Mouse (Mus musculus) testis, postnatal 14 days (tissue): ENCODE data around the gene Adcy9.

ENCODE experiments used
- DNase-seq: peaks from one replicate; pipeline ENCODE4 v3.0.0; 2021; ENCODE audit warnings: low spot score

The Adcy9 gene

DNA sequence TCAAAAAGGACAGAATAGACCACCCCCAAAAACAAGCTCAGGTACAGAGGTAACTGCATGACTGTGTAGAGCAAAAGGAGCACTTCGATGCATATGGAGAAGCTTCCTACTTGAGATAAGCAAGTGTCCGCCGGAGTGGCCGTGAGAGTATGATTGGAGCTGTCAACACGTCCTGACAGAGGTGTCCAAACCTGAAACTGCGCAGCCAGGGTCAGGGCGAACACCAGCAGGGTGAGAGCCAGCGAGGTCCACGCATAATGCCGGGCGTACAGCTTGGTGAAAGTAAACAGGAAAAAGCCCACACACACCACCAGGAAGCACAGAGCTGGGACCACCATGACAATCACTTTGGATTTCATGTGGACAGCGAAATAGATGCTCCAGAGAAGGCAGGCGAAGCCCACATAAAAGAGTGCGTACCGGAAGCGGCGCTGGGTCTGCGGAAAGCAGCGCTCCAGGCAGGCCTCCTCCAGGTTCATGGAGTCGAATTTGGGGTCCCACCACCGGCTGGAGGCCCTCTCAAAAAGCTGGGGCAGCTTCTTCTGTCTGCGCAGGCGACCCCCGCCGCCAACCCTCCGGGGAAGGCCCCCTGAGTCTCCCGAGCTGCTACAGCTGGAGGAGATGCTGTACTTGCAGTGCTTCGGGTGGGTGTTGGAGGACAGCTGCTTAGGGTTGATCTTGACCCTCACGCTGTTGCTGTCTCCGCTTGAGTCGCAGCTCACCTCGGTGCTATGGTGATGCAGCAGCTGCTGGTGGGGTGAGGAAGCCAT, 1.3 kb downstream of the Adcy9 start:
- no peak for DNase-seq

DNA sequence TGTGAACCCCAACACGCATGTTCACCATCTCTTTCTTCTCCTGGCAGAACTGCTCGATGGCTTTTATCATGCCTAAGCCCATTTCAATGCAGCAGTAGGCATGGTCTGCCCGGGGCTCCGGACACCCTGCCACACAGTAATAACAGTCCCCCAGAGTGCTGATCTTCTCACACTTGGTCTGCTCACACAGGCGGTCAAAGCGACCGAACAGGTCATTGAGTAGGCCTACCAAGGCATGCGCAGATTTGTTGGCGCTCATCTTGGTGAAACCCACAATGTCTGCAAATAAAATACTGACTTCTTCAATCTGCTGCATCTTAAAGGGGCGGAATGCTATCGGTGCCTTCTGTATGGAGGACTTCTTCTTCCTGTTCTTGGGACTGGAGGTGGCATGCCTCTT, 2.2 kb downstream of the Adcy9 start:
- no peak for DNase-seq

DNA sequence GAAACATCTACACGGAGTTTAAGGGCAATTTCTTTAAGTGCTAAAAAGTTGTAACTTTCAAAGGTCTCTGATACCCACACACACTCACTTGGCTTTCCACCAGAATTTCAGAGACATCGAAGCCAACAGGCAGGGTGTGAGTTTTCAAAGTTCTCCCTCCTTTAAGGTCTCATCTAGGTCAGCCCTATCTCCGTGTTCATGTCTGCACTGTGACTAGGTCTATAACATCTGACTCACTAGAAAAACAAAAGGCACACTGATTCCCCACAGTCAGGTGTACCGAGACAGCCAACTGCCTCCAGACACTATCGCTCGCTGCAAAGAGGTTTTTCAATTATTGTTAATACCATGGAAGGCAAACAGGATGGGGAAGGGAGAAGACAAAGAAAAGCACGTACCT, 2.8 kb downstream of the Adcy9 start:
- no peak for DNase-seq

DNA sequence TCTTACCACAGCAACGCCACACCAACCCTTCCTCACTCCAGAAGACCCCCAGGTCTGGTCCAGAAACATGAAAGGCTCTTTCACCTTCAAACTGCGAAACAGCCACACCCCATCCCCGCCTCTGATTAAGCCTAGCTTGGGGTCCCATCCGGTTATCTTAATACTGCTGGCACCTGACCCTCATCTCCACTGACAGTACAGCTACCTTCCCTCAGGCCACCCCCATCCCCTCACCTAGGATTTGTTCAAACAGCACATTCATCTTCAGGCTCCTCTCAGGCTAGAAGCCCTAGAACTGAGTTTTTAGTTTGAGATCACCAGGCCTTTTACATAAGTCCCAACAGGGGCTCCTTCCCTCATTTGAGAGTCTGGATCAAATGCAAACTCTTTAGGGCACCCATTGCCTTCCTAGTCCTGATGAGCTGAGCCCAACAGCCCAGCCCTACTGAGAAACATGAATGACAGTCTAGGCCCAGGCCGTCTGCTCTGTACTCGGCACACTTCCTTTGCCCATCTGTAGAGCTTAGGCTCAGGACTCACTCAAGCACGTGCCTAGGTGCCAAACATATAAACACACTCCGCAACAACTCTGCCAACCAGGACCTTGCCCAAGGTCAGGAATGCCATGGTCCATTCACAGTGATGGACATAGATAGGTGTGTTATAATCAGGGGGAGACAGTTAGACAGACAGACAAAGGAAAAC, 5.3 kb downstream of the Adcy9 start:
- DNase-seq, result no peak

DNA sequence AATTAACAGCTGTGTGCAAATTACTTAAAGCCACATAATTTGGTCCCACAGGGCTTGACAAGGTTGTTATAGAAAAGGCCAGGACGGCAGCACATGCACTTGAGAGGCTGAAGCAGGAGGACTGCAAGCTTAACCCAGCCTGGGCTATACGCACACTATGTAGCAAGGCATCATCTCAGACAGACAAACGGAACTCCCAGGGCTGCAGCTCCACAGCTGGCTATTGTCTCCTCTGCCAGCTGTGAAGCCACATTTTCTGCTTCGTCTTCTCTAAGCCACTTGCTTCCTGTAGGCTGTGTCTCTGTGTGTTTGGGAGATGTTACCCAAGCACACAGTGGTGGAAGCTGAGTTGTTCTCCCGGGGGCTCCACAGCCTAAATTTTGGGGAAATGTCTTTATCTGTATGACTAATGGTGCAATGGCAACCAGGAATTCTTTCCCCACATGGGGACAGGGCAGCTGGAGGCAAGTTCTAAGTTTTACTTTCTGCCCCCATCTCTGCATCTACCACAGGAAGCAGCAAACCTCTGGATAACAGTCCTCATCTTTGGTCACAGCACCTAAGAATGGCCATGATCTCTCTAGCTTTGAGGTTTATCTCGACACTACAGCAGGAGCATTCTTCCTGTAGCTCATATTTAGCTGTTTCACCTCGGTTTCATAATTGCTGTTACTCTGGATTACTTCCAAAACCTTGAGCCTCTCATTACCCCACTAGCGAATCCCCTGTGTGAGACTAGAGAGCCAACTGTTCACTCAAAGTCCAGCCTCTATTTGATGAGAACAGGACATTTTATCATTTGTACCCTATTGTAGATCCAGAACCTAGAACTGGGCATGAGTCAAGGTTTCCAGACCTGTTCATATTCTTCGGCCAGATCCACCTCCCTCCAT, 6.1 kb downstream of the Adcy9 start:
- DNase-seq, result no peak

DNA sequence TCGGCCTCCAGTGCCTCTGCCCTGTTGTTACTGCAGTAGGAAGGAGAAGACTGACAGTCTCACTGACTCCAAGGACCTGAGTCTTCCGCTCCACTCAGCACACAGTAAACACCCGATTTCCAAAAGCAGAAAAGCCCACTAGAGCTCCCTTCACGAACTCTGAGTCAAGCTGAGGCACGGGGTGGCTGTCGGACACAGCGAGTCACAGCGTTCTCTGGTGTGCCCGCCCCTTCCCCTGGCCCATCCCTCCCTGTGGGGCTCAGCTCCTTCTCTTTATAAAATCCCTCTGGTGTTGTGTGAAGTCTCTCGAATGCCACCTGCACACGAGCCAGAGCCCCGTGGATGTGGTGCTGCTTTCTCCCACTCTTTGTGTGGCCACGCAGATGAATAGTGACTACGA, 7.0 kb downstream of the Adcy9 start:
- DNase-seq, result no peak

DNA sequence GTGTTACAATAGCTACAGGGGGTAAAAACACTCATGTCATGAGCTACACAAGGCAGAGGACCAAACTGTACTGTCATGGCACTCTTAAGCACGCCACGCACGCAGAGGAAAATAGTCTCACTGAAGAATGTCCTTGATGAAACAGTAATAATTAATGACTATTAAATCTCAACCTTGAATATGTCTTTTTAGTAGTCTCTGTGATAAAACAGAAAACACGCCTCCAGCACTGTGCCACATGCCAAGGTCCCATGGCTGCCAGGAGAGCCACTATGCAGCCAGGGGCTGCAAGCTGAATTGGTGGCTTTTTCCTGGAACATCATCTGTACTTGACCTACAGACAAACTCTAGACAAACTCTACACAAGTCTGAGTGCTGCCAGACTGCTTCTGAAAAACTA, 8.0 kb downstream of the Adcy9 start:
- DNase-seq, result no peak

DNA sequence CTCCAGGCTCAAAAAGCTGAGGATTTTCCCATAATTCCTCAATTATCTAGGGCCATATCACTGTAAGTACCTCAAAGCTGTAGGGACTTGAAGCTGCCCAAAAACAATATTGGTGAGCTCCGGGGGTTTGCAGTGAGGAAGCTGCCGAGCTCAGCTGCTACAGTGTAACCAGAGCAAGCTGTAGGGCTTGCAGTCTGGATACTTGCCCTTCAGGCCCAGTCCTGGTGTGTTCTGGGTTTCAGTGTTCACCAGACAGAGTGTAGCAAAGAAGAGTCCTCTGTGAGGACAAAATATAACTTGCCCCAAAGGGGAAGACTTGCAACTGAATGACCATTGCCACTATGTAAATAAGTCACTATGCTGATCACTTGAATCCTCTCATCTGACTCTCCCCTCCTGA, 9.0 kb downstream of the Adcy9 start:
- DNase-seq, result peak; percentile 72

DNA sequence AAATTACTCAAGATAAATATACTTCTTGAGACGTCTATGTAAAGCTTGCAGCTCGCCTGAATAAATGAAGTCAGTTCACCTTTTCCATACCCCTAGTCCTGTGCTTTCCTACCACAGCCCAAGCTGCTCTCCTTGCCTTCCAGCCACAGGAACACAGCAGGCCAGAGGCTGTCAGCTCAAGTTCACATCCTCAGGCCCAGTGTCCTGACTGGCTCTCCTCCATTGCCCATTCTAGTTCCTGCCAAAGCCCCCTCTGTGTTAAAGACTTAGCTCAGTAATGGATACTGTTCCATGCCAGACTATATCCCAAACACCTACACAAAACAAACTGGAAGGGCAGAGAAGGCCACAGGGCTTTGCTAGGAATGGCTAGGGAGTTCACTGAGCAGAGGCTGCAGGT, 12.8 kb downstream of the Adcy9 start:
- no peak for DNase-seq

DNA sequence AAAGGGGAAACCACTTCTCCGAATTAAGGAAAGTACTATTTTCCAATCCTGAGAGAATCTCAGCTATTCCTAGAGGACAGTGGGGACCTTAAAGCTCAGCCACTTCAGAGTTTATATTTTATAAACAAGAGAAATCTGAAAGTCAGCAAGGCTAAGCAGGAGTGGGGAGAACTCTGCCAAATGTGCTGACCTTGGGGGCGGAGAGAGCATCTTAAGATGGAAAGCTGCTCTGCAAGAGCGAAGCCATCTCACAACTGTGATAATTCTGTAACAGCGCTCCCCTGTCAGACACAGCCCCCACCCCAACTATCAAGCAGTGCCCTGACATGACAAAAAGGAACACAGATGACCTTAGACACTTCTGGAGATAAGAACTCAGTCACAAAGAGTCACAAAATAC, 13.6 kb downstream of the Adcy9 start:
- DNase-seq, result peak; percentile 59

DNA sequence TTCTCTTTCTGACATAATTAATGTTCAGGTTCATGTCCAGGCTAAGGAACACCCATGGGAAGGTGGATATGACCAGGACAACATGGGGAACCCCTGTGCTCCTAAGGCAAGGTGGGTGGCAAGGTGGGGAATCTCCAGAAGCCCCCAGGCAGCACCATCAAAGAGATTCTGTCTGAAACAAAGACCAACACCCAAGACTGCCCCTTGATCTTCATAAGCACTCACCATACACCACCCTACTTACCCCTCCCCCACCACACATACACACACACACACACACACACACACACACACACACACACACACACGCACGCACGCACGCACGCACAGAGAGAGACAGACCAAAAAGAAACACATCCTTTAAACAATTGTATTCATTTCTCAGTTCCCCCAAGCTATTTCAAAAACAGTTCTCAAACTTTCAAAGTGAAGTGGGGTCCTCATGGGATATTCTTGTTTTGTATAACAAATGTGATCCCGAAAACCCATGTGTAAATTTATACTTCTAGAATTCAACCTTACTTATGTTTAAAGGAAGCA, 14.2 kb downstream of the Adcy9 start:
- no peak for DNase-seq

DNA sequence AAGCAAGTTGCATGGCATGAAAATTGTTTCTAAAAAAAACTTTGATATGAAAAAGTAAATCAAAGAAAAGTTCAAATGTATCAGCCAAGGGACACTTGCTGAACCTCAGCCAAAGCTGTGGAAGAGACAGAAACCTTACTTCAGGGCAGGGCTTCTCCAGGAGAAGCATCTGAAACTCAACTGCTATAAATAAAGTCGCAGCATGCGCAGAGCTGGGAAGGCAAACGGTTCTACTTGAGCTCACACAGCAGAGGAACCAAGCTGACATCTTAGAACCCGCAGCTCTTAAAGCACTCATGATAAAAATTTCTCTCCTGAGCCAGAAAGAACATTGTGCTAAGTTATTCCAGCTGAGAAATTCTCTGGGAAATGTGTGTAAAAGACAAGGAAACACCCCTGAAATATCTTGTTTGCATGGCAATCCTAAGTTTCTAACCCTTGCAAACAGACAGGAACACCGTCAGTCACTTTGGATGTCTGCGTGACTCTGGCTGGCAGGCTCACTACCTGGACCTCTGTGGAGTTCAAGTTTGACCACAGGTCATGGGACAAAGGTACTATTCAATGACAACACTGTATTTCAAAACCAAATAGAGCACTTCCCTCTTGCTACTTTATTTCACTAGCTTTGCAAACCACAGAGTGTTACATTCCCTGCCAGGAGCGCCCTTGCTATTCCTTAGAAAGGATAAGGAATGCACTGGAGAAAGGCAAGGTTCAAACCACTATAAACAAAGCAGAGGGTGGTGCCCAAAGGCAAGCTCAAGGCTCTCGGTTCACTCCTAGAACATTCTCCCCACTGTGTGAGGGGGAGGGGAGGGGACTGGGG, 15.2 kb downstream of the Adcy9 start:
- DNase-seq, result peak; percentile 59

DNA sequence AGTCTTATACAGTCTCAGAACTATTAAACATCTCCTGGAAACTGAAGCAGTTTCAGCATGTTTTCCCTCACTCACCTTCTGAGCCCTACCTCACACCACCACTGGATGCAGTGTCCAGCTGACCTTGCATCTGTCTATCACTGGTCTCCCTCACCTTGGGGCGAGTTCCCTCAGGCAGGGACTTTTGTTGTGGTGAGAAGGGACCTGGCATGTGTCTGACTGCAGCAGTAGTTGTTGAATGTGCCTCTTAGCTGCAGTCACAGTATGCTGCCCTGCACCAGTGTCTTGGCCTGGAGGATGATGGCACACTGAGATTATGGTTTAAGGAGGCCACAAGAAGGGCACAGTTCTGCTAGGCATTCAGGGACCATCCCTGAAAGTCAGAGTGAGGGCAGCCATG, 19.2 kb downstream of the Adcy9 start:
- DNase-seq, result no peak

DNA sequence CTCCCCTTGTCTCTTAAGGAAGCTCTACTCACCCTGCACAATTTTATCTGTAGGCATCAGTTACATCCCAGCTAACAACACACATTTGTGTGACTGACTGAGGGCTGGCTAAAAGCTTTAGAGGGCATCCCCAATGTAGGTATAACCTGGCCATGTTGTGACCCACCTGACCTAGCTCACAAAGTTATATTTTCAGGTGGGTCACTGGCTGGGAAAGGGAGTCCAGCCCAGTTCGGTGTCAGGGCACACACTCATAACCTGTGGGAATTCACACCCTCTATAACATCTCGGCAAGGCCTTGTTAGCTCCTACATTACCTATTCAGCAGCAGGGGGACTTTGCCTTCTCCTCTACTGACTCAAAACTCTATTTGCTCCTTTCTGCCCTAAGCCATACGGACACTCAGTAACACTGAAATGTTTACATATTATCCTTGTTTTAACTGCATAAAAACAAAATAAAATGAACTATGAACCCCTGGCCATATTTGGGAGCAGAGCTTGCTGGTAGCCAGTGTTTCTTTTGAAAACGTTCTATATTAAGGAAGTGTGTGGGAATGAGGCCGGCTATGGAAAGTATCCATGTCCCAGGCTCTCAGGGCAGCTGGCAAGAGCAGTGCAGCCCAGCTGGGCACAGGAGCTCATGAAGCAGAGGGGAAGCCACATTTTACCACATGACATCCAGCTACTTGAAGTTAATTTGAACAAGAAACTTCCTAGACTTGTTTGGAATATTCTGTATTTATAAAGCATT, 20.7 kb downstream of the Adcy9 start:
- no peak for DNase-seq

DNA sequence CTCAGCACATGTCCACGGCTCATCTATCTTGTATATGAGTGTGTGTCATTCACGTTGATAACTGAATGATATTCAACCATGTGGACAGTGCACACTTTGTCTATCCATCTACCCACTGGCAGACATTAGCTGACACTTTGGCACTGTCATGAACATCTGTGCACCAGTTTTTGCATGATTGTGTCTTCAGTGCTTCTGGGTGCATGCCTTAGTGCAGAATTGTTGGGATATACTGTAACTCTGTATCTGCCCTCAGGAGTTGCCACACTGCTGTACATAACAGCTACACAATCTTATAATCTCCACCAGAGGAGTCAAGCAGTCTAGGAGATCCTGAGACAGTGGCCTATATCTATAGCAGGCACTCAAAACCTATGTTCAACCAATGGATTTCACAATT, 21.5 kb downstream of the Adcy9 start:
- no peak for DNase-seq

DNA sequence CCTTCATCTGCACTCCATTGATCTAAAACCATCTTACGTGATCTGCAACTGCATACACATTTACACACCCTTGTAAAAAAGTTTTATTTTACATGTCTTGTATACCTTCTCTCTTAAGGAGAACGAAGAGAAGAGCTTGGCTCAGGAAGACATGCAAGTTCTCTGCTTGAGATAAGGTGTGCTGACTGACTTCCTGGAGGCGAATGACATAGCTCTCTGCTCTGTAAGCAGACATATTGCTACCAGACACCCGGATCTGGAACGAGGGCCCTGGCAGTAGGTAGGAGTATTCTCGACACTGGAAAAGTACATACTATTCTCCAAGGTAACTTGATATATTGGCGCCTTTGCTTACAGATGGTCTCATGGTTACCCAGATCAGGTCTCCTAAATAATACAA, 22.7 kb downstream of the Adcy9 start:
- no peak for DNase-seq

DNA sequence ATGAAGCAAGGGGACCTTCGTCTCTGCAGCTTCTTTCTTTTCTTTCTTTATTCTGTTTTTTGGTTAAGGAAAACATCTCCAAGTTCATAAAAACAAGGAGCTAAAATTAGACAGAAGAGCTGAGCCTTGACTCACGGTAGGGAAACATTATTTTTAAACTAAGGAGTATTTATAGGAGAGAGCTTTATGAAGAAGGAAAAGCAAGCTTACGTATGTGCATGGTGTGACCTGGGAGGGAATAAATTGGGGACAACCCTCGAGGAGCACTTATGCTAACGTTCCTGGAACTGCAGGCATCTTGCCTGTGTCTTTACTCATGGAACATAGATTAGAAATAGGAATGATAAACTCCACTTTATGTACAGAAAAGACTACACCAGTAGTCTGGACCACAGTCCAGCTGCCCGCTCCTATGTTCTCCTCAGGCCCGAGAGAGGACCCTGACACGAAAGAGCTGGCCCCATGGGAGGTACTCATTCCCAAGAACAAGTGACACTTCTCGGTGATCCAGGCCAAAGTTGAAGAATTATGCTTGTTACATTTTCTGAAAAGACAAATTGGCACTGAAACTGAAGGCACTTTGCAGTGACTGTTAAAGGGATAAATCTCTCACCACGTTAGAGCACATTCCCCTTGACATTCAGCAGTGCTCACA, 24.5 kb downstream of the Adcy9 start:
- DNase-seq, result no peak

DNA sequence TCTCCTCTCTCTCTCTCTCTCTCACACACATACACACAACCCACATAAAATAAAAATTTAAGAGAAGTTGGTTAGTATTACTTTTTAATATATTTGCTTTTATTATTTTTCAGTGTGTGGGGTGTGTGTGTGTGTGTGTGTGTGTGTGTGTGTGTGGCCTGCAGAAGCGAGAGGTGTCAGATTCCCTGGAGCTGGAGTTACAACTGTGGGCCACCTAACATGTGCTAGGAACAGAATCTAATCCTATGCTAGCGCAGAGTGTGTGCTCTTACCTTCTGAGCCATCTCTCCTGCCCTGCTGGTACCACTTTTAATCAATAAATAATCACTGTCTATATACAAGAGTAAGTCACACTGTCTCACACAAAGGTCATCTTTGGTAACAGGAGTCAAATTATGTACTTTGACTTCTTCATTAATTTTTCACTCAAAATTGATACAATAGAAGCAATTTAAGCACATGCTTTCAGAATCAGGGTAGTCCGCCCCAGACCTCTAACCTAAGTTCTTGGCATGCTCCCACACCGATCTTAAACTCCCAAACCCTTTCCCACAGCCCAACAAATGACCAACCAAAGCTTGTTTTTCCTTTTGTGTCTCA, 25.2 kb downstream of the Adcy9 start:
- no peak for DNase-seq

DNA sequence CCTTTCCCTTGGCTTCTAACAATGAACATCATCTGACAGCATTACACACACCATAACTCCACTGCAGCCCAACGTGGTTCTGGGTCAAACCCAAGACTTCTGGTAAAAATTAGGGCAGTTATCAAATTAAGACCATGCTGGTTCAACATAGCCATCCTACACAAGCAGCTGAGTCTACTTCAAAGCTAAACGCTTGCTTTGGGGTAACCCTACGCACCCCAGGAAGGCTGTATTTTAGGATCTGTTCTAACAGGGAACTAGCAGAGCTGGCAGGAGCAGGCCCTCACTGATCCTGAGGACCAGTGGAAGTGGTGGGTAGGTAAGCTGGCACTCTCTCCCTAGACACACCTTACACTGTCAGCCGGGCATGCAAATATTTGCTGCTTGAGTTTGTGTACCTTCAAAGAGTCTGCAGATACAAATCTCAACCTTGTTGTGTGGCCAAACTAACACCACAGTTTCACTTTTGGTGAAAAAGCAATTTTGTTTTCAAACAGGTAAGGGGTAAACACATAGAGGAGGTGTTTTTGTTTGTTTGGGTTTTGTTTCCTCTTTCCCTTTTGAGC, 36.7 kb downstream of the Adcy9 start:
- DNase-seq, result no peak

DNA sequence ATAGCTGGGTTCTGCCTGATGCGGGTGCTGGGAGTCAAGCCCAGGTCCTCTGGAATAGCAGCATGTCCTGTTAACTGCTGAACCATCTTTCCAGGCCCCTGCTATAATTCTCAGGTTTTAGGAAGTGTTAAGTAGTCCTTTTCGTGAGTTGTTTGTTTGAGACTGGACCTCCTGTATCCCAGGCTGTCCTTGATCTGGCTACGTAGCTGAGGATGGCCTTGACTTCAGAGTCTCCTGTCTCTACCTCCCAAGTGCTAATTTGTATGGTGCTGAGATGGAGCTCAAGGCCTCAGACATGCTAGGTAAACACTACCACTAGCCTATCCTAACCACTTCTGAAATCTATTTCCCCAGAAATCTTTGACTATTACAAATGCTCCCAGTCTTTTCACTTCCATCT, 37.9 kb downstream of the Adcy9 start:
- no peak for DNase-seq
